Mouse (Mus musculus) forebrain, embryonic 16.5 days (tissue): ENCODE results near the gene Gm10135. TPM values are rescaled to one million over a fixed set of nuclear protein-coding genes. Genes with fewer than 3 reads are reported as not detected.

ENCODE experiments used
- ATAC-seq: fragments of 200-750 bp; cut with Nextera tagmentation; 2 replicates; pipeline ENCODE4 v1.8.0; 2017; ENCODE audit warnings: mild to moderate bottlenecking, moderate library complexity
- H3K27ac ChIP-seq: fragments of 300-500 bp; sonication (generic); 2 replicates; pipeline ENCODE4 v1.5.1; 2014; ENCODE audit warnings: low read length, control low read depth
- H3K27me3 ChIP-seq: fragments of 300-500 bp; sonication (generic); replicated peaks from 2 replicates; pipeline ENCODE4 v1.6.1; 2014; ENCODE audit warnings: low read length; ENCODE audit not compliant: control insufficient read depth, insufficient read depth
- H3K36me3 ChIP-seq: fragments of 300-500 bp; sonication (generic); 2 replicates; pipeline ENCODE4 v1.6.1; 2014; ENCODE audit not compliant: control insufficient read depth, insufficient read depth
- H3K4me1 ChIP-seq: fragments of 300-500 bp; sonication (generic); replicated peaks from 2 replicates; pipeline ENCODE4 v1.6.1; 2014; ENCODE audit warnings: low read length; ENCODE audit not compliant: control insufficient read depth, insufficient read depth
- H3K4me2 ChIP-seq: fragments of 300-500 bp; sonication (generic); 2 replicates; pipeline ENCODE4 v1.6.1; 2014; ENCODE audit warnings: mild to moderate bottlenecking, low read length, control low read depth
- H3K4me3 ChIP-seq: fragments of 300-500 bp; sonication (generic); replicated peaks from 2 replicates; pipeline ENCODE4 v1.5.1; 2014; ENCODE audit warnings: mild to moderate bottlenecking, low read length, control low read depth
- H3K9ac ChIP-seq: fragments of 300-500 bp; sonication (generic); replicated peaks from 2 replicates; pipeline ENCODE4 v1.6.1; 2014; ENCODE audit warnings: low read depth, low read length, control low read depth
- H3K9me3 ChIP-seq: fragments of 300-500 bp; sonication (generic); 2 replicates; pipeline ENCODE4 v1.6.1; 2016; ENCODE audit warnings: low read length; ENCODE audit not compliant: control insufficient read depth
- WGBS: fragments of 180-500 bp; shearing (Covaris S2); extraction: QIAGEN DNeasy Blood & Tissue Kit; methylation state at CpG from one replicate; pipeline ENCODE4 v1.1.7; 2014; 5-methylcytosine and 5-hydroxymethylcytosine counted together
- polyA plus RNA-seq: library from polyadenylated mRNA; unstranded; fragments of >200 nt; fragmentation: Nextera tagmentation; extraction: Ambion mirVana; gene quantifications from 2 replicates; pipeline ENCODE4 v1.2.1, GENCODE M21; 2015

Gm10135 gene
- polyA plus RNA-seq, 1 experiment from 2014 or later, result not detected

DNA sequence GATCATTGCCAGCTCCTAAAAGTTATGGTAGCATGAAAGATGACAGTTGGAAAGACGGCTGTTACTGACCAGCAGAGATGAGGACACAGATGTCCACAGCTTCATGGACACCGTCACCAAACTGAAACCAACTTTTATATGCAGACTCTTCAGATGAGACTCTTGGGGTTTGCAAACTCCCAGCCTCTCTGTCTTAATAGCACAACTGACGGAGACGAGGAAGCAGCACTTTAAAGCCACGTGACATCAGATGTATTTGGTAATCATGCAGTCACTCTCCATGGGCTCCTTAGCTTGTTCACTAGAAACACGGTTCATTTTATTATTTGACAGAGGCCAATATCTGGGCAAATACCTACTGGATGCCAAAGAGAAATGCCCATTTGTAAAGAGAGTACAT, 1.5 kb upstream of the Gm10135 start:
- Histone ChIP-seq H3K4me1 (no peaks in the 10 kb centered on the region), H3K4me3 (no peak overlapping the region), H3K27me3 (no peaks in the 10 kb centered on the region), H3K9me3 (no peaks in the 10 kb centered on the region), H3K4me2 (no peak overlapping the region), H3K27ac (no peak overlapping the region), H3K36me3 (no peaks in the 10 kb centered on the region), H3K9ac (no peak overlapping the region)
- WGBS, result 92% methylated on average over 6 of the region's 6 CpGs
- no peak for ATAC-seq

DNA sequence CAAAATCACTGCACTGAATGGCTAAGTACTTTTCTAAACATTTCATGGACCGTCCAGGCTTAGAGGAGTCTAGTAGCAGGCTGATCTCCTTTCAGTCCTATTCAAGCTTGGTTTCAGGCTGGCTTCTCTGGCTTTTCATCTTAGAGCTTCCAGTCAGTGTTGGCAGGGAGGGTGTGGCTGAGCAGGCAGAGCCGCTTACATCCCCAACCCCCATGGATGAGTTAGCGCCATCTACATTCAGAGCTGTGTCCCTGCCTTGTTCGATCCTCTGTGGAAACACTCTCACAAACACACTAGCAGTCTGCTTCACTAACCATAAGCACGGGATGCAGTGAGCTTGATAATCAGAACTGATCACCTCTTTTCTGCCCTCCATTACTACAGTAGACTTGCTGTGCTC, 1.6 kb downstream of the Gm10135 start:
- no peaks in the 10 kb centered on the region for H3K27me3 ChIP-seq
- H3K4me3 ChIP-seq, result no peak overlapping the region
- ATAC-seq, result peak; percentile 52; the same call in 1 of the 2 replicates
- H3K9ac ChIP-seq, result no peak overlapping the region
- no peaks in the 10 kb centered on the region for H3K4me1 ChIP-seq
- no peaks in the 10 kb centered on the region for H3K9me3 ChIP-seq
- 38% methylated on average over 5 of the region's 5 CpGs for whole genome bisulfite sequencing
- H3K27ac ChIP-seq, result no peak overlapping the region
- no peaks in the 10 kb centered on the region; the same call in 1 of the 2 replicates for H3K36me3 ChIP-seq
- no peak overlapping the region for H3K4me2 ChIP-seq

DNA sequence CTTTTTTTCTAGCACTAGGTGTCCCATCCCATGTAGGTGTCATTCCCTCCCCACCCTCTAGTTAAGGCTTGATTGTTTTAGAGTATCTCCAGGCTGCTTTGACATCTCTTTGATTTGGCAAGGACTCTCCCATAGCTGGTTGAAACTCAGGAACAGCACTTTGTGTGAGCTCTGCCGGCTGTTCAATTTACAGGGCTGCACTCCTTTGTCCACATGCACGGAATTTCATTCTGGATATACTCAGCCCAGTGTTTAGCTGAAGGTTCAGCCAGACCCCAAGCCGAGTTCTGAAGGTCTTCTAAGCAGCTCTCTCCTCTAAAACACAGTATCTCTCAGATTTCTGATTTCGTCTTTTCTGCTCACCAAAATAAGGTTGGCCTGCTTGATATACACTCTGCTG, 2.1 kb downstream of the Gm10135 start:
- no peak for ATAC-seq
- H3K27ac ChIP-seq, result no peak overlapping the region

DNA sequence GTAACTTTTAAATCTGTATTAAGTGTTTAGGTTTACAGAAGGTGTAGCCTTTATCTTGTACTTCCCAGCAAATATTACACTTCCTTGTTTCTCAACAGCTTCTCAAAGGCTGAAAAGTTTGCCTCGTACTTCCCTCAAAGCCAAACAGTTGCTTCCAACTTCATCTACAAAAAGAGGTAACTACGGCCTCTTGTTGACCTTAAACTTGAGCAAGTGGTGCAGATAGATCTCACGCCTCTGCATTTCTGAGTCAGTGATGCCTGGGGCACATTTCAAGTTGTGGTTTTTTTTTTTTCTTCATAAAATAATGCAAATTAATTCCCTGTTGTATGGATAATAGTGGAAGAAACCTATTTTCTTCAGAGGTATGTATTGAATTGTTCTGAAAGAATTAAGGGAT, 8.8 kb downstream of the Gm10135 start:
- Histone ChIP-seq H3K4me2 (no peak overlapping the region), H3K27me3 (no peaks in the 10 kb centered on the region), H3K36me3 (peaks cover 2% of the 10 kb centered on the region; the same call in 1 of the 2 replicates), H3K9me3 (no peaks in the 10 kb centered on the region), H3K9ac (no peak overlapping the region), H3K27ac (no peak overlapping the region), H3K4me3 (no peak overlapping the region), H3K4me1 (no peaks in the 10 kb centered on the region)
- ATAC-seq, result no peak
- 87% methylated on average over 3 of the region's 3 CpGs for WGBS

More for the DNA sequence above, 2.1 kb downstream of the Gm10135 start:
- Histone ChIP-seq H3K36me3 (no peaks in the 10 kb centered on the region; the same call in 1 of the 2 replicates), H3K4me1 (no peaks in the 10 kb centered on the region), H3K4me3 (no peak overlapping the region), H3K27me3 (no peaks in the 10 kb centered on the region), H3K9ac (no peak overlapping the region), H3K9me3 (no peaks in the 10 kb centered on the region), H3K4me2 (no peak overlapping the region)
- 49% methylated on average over 4 of the region's 4 CpGs for WGBS

DNA sequence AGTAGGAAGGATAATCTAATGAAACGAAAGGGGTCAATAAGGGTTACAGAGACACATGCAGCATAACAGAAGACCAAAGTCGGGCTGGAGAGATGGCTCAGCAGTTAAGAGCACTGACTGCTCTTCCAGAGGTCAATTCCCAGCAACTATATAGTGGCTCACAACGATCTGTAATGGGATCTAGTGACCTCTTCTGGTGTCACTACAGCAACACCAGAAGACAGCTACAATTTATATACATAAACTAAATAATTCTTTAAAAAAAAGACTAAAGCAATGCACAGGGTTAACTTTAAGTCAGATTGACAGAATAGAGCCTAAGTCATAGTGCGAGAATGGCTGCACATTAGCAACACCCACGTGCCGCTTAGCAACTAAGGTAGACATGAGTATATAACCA, 14.4 kb downstream of the Gm10135 start:
- H3K27ac ChIP-seq, result no peak overlapping the region
- no peak for ATAC-seq
- no peaks in the 10 kb centered on the region for H3K27me3 ChIP-seq
- H3K4me3 ChIP-seq, result no peak overlapping the region
- H3K36me3 ChIP-seq, result peaks cover 9% of the 10 kb centered on the region; the same call in 1 of the 2 replicates
- H3K4me2 ChIP-seq, result no peak overlapping the region
- no peaks in the 10 kb centered on the region for H3K9me3 ChIP-seq
- H3K4me1 ChIP-seq, result no peaks in the 10 kb centered on the region
- 85% methylated on average over 6 of the region's 6 CpGs for WGBS
- H3K9ac ChIP-seq, result no peak overlapping the region

DNA sequence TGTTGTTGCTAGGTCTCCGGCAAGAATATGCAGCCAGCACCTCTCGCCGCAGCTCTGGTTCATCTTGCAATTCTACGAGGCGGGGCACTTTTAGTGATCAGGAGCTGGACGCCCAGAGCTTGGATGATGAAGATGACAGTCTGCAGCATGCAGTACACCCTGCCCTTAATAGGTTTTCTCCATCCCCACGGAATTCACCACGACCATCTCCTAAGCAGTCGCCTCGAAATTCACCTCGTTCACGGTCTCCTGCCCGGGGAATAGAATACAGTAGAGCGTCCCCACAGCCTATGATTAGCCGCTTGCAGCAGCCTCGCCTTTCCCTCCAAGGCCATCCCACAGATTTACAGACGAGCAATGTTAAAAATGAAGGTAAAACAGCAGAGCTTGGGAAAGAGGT, 17.2 kb downstream of the Gm10135 start:
- H3K9ac ChIP-seq, result no peak overlapping the region
- no peak overlapping the region for H3K4me2 ChIP-seq
- no peak overlapping the region for H3K27ac ChIP-seq
- no peaks in the 10 kb centered on the region for H3K27me3 ChIP-seq
- H3K4me3 ChIP-seq, result no peak overlapping the region
- WGBS, result 93% methylated on average over 17 of the region's 17 CpGs
- H3K4me1 ChIP-seq, result no peaks in the 10 kb centered on the region
- no peak for ATAC-seq
- H3K36me3 ChIP-seq, result peaks cover 9% of the 10 kb centered on the region; the same call in 1 of the 2 replicates
- H3K9me3 ChIP-seq, result no peaks in the 10 kb centered on the region

DNA sequence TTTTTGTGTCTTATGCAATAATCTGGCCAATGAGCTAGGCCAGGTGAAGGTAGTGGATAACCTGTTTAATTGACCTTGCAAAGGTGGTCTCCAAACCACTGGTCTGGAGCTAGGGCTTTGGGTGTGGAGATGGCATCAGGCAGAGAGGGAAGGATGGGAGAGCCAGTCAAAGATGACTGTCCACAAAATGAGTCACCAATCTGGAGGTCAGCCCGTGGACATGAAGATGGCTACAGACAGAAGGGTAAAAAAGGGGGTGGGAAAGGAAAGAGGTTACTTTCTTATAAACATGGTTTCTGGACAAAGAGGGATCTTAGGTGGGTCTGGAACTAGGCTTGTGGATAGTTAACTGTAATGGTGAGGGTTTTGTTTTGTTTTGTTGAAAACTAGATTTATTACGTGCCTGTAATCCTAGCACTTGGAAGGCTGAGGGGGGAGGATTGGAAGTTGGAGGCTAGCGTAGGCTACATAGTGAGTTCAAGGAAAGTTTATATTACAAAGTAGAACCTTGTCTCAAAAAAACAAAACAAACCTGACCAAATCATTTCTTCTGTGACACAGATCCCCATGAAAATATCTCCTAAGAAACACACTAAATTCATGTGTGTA, 20.4 kb downstream of the Gm10135 start:
- Histone ChIP-seq H3K4me3 (no peak overlapping the region), H3K27me3 (no peaks in the 10 kb centered on the region), H3K36me3 (peaks cover 12% of the 10 kb centered on the region), H3K27ac (no peak overlapping the region), H3K4me1 (no peaks in the 10 kb centered on the region), H3K9me3 (no peaks in the 10 kb centered on the region), H3K9ac (no peak overlapping the region), H3K4me2 (no peak overlapping the region)
- no peak for ATAC-seq
- 90% methylated on average over 3 of the region's 3 CpGs for WGBS

DNA sequence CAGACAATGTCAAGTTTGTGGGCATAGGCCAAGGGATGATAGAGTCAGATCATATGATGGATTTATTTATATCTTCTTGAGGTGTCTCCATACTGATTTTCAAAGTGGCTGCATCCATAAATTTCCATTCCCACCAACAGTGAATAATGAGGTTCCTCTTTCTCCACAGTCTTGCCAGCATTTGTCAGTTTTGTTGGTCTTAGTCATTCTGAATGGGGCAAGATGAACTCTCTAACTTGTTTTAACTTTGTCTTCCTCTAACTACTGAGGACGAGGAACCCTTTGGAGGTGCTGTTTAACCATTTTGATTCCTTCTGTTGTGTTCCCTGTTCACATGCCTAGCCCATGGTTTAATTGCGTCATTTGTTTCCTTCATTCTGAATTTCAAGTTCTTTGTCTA, 24.2 kb downstream of the Gm10135 start:
- no peak overlapping the region for H3K4me2 ChIP-seq
- 75% methylated on average over 2 of the region's 2 CpGs for WGBS
- H3K4me1 ChIP-seq, result no peaks in the 10 kb centered on the region
- H3K4me3 ChIP-seq, result no peak overlapping the region
- H3K36me3 ChIP-seq, result peaks cover 3% of the 10 kb centered on the region; the same call in 1 of the 2 replicates
- ATAC-seq, result no peak
- H3K9ac ChIP-seq, result no peak overlapping the region
- H3K27me3 ChIP-seq, result no peaks in the 10 kb centered on the region
- H3K27ac ChIP-seq, result no peak overlapping the region
- H3K9me3 ChIP-seq, result no peaks in the 10 kb centered on the region

DNA sequence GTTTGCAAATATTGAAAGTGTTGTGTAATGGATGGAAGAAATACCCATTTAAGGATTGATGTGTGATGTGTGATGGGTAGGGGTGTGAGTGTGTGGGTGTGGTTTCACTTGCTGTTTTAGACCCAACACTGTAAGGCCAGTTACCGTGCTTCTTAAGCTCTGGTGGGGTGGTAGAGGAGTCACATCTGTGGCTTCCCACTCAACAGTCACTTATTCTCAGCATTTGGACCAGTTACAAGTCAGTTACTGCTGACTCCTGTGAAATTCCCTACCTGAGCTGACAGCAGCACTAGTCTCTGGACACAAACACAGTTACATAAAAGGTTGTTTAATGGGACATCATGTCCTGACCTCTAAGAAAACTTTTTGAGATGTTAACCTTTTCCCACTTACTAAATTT, 26.4 kb downstream of the Gm10135 start:
- WGBS, result 83% methylated on average over 1 of the region's 1 CpGs

More for the DNA sequence above, 26.4 kb downstream of the Gm10135 start:
- no peak overlapping the region for H3K4me2 ChIP-seq
- no peak overlapping the region for H3K27ac ChIP-seq
- peaks cover 3% of the 10 kb centered on the region; the same call in 1 of the 2 replicates for H3K36me3 ChIP-seq
- ATAC-seq, result no peak
- no peaks in the 10 kb centered on the region for H3K27me3 ChIP-seq
- H3K9ac ChIP-seq, result no peak overlapping the region
- no peak overlapping the region for H3K4me3 ChIP-seq
- no peaks in the 10 kb centered on the region for H3K4me1 ChIP-seq
- H3K9me3 ChIP-seq, result no peaks in the 10 kb centered on the region
